Mouse (Mus musculus) heart, postnatal 25 days (tissue): ENCODE data around the gene Fst. TPM values are rescaled to one million over a fixed set of nuclear protein-coding genes. Genes with fewer than 3 reads are reported as not detected.

Source experiments
- DNase-seq: peaks from one replicate; pipeline ENCODE4 v3.0.0; 2022; ENCODE audit warnings: low spot score
- intact Hi-C: fragments of 180-260 bp; cut with DNase I; formaldehyde crosslinking; loops from one replicate; pipeline ENCODE4 v1.15.1; 2025
- total RNA-seq, 2 experiments: library from RNA; stranded (reverse); gene quantifications; 2 replicates each; pipeline ENCODE4 v1.2.3; 2021

The Fst gene
- total RNA-seq, 2 experiments from 2014 or later = 0.57 to 1.1 TPM

DNA sequence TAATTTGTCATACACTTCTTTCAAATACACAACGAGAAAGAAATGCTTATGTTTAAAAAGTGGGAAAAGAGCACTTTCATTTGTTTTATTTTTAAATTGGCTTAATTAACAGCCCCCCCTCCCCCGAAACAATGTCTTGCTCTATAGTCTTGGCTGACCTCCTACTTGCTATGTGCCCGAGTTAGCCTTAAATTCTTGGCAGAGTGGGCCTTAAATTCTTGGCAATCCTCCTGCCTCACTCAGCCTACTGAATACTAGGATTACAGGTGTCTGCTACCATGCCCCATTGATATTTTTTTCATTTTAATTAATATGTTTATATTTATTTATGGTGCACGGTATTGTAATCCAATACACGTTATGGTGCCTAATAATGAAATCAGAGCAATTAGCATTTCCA, 26.3 kb downstream of the Fst start:
- intact Hi-C loops = no loop called here
- no peak for DNase-seq

DNA sequence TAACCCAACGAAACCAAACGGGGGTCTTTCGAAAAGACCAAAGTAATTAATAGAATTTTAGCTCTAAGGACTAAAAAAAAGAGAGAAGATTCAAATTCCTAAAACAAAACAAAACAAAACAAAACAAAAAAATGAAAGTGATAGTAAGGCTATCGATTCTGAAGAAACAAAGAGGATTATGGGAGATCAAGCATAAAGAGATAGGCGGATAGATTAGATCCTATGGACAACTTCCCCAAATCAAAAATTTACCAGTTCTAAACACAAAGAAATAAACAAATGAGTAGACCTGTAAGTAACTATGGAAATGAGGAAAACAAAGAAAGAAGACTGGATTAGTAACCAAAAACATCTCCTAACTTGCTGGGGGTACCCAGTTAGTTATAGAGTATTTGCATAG, 33.5 kb downstream of the Fst start:
- intact Hi-C loops = no loop called here
- DNase-seq = no peak

DNA sequence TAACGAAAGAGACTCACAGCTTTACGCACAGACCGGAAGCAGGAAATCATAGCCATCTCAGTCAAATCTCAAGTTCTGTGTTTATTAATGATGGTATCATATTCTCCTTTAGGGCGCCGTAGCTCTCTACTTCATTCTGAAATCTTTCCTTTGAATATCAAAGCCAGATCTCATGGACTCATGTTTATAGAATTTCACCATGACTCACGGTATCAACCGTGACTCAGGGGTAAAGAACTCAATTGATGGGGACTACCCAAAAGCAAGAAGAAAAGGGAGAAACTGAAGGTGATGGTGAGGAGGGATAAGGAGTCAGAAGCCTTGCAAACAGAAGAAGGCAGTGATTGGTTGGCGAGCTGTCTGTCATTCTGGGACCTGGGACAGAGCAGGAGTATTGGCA, 38.5 kb downstream of the Fst start:
- intact Hi-C loops = no loop called here

DNA sequence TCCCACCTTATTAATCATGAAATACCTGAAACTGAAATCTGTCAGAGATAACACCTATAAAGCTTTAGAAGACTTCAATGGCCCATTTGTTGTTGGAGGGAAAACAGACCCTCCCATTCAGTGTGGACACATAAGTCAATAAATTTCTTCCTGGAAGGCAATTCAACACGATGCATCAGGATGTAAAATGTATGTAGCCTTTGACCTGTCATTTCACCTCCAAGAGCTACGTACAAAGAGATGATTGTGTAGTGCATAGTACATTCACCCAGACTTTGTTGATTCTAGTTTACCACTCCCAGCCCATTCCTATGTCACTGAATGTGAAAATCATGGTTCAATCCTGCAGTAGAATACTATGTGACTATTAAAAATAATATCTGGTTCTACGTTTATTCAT, 39.4 kb downstream of the Fst start:
- intact Hi-C loops = no loop called here
- DNase-seq = no peak

More for the DNA sequence above, 38.5 kb downstream of the Fst start:
- DNase-seq = no peak

DNA sequence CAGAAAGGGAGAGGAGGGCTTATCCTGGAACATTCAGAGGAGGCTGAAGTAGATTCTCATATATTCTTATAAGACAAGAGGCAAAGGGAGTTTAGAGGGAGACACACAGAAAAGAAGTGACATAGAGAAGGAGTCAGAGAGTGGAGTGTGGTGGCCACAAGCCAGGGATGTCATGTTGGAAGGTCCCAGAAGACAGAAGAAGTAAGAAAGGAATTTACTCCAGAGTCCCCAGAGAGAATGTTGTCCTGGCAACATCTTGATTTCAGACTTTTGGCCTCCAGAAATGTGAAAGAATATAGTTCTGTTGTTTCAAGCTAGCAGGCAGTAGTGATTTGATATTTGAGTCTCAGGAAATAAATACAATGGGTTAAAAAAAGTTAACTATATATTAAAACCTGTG, 46.4 kb downstream of the Fst start:
- intact Hi-C loops = no loop called here
- no peak for DNase-seq

DNA sequence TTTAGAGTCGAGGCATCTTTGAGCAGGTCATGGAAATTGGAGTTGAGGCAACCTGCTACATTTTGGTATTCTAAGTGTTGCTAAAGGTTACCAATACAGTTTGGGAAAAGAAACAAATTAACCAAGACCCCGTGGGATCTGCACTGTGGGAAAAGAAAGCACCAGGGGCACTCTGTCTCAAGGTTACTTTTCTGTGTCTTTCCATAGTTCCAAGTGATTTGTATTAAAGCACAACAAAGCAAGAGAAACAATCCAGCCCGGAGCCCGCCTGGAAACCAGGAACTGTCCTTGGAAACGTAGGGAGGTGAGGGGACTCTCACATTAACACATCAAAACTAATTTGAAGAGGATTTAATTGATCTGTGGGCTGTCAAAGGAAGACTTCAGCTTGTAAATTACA, 51.9 kb downstream of the Fst start:
- intact Hi-C loops = no loop called here

DNA sequence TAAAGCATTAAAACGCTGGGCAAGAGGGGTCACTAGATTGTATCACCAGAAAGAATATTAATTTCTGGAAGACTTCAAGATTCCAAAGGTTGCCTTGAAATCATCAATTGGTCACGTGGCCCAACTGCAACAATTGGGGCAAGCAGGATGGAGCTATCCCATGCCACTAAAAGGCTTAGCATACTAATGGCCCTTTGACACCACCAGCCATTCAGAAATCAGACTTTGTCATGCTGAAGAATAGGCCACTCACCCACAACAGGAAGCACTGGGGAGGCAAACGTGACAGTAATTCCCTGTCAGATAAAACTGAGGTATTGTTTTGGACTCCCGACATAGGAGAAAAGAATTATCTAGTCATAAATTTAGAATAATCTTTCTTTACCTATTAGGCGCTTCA, 52.3 kb downstream of the Fst start:
- intact Hi-C loops = no loop called here
- no peak for DNase-seq

More for the DNA sequence above, 51.9 kb downstream of the Fst start:
- DNase-seq = no peak

DNA sequence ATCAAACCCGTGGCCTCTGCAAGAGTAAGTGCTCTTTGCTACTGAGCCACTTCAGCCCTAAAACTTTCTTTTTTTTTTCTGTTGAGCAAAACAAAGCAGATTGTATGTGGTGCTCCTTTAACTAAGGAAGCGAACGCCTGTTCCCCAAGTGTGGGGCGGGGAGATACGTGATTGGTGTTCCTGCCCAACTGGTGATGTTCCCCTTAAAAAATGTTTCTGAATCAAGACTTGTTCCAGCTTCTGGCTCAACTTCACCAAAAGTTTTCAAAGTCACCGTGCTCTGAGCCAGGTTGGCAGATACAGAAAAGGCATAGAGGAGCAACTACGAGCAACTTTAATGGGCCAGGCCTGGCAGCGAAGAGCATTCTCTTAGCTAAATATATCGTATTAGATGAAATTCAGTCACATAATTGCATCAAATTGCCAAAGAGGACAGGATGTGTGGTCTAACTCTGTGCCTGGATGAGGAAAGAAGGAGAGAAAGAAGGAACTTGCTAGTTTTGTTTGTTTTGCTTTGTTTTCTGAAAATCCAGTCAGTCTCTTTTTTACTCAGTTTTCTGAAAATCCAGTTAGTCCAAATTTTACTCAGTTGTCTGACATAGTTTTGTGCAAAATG, 53.5 kb downstream of the Fst start:
- peak; percentile 16 for DNase-seq
- intact Hi-C loops = no loop called here

Other genes starting within 250 kb of the Fst start
- gene Ndufs4, start 70.7 kb downstream of the Fst start, total RNA-seq = 100 to 1,000 TPM; 579 to 605 TPM